Mouse (Mus musculus): ENCODE measurements around the gene Fam172a.

- TF ChIP-seq CTCF (conservative IDR thresholded peaks at IDR 0.05; ENCODE audit: insufficient read depth, insufficient read length, low read depth, low read length) (no peak), POLR2A (IDR thresholded peaks at IDR 0.05; ENCODE audit: low read depth, low read length) (no peak)
Measured at GRCm38 (mm10) chr13:78168166-78168565, 466.3 kb downstream of the Fam172a start.
